Mouse (Mus musculus): ENCODE measurements at regions not wholly inside any gene's neighbourhood (a gene's known extent, or its start where the extent isn't known, plus 50 kb on each side); places are given as distances from the start of the nearest gene placed in this dataset.

DNA sequence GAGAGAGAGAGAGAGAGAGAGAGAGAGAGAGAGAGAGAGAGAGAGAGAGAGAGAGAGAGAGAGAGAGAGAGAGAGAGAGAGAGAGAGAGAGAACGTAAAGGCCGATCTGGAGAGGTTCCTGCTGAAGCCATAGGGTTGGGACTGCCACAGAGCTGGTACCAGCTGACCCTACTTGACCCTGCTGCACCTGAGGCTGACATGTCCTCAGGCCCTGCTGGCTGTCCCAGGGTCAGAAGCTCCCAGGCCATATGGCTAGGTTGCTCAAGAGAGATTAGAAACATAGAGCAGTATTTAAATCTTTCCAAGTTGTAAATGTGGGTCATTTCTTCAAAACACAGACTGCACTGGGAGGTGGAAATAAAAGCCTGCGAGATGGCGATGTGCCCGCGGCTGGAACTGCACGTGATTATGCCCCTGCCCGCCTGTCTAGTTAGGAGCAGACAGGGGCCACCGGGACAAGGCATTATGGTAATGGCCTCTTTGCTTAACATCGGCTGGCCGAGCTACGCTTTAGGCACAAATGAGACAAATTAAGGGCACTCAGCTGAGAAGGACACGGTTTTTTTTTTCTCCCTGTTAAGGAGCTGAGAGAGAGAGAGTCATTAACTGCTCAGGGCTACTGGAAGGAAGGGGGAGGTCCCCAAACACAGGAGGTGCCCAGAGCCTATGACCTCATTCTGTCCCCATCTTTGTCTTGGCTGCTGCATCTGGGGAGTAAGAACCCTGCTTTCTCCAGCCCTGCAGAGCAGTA lies 115.9 kb upstream of the 1700021F07Rik start:
- H3K9ac ChIP-seq (ENCODE audit: low read length): no peak overlapping the region
- H3K4me3 ChIP-seq (ENCODE audit: low read length): no peak overlapping the region
- H3K9me3 ChIP-seq (replicated peaks; ENCODE audit: control insufficient read depth, low read length): no peaks in the 10 kb centered on the region
- ATAC-seq (replicated peaks; ENCODE audit: extremely low read depth, insufficient read depth, low FRiP score): no peak
- 0 out of 2 replicates have a peak, but pooled peaks cover 2% of the 10 kb centered on the region for H3K4me1 ChIP-seq (ENCODE audit: control insufficient read depth, insufficient read depth, low read length)
- no peak overlapping the region for H3K4me2 ChIP-seq (ENCODE audit: low read depth, low read length)
- no peaks in the 10 kb centered on the region for H3K36me3 ChIP-seq (ENCODE audit: control insufficient read depth, insufficient read depth)
- H3K27ac ChIP-seq (ENCODE audit: low read length): no peak overlapping the region
- H3K27me3 ChIP-seq (ENCODE audit: control insufficient read depth, insufficient read depth, low read length): no peaks in the 10 kb centered on the region
- 64% methylated on average over 13 of the region's 13 CpGs for WGBS

DNA sequence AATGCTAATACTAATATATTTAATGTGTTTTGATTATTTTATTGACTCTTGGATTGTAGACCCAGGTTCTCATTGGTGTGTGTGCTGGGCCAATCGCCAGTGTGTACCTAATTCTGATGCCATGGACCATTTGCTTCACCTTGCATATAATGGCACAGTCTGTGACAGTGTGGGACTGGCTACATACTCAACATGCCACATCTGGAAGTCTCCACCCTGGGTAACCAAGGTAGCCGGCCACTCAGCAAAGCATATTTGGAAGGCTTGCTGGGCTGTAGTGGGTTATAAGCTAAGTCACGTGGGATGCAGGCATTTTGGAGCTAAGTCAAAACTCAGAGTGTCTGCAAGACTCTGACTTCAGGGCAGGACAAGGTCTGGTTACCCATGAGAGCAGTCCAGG lies 115.3 kb upstream of the 1700021F07Rik start:
- no peak overlapping the region for H3K4me2 ChIP-seq (ENCODE audit: low read depth, low read length)
- 76% methylated on average over 3 of the region's 3 CpGs for WGBS
- H3K27me3 ChIP-seq (ENCODE audit: control insufficient read depth, insufficient read depth, low read length): no peaks in the 10 kb centered on the region
- H3K9ac ChIP-seq (ENCODE audit: low read length): no peak overlapping the region
- no peak for ATAC-seq (replicated peaks; ENCODE audit: extremely low read depth, insufficient read depth, low FRiP score)
- 0 out of 2 replicates have a peak, but pooled peaks cover 2% of the 10 kb centered on the region for H3K4me1 ChIP-seq (ENCODE audit: control insufficient read depth, insufficient read depth, low read length)
- H3K36me3 ChIP-seq (ENCODE audit: control insufficient read depth, insufficient read depth): no peaks in the 10 kb centered on the region
- no peaks in the 10 kb centered on the region for H3K9me3 ChIP-seq (replicated peaks; ENCODE audit: control insufficient read depth, low read length)
- no peak overlapping the region for H3K27ac ChIP-seq (ENCODE audit: low read length)
- no peak overlapping the region for H3K4me3 ChIP-seq (ENCODE audit: low read length)

- 60% methylated on average over 5 of the region's 5 CpGs for WGBS
- no peaks in the 10 kb centered on the region for H3K36me3 ChIP-seq (ENCODE audit: control insufficient read depth, insufficient read depth)
- no peak for ATAC-seq (replicated peaks; ENCODE audit: extremely low read depth, insufficient read depth, low FRiP score)
- H3K27ac ChIP-seq (ENCODE audit: low read length): peak overlapping the region; percentile 6; the same call in 1 of the 2 replicates
- no peak overlapping the region for H3K4me2 ChIP-seq (ENCODE audit: low read depth, low read length)
- H3K4me3 ChIP-seq (ENCODE audit: low read length): no peak overlapping the region
- H3K9ac ChIP-seq (ENCODE audit: low read length): no peak overlapping the region
- 0 out of 2 replicates have a peak, but pooled peaks cover 2% of the 10 kb centered on the region for H3K4me1 ChIP-seq (ENCODE audit: control insufficient read depth, insufficient read depth, low read length)
- no peaks in the 10 kb centered on the region for H3K27me3 ChIP-seq (ENCODE audit: control insufficient read depth, insufficient read depth, low read length)
- no peaks in the 10 kb centered on the region for H3K9me3 ChIP-seq (replicated peaks; ENCODE audit: control insufficient read depth, low read length)
Measured at GRCm38 (mm10) chr2:173408681-173409081, 113.7 kb upstream of the 1700021F07Rik start.

GRCm38 (mm10) chr2:173409433-173409832 lies 113.0 kb upstream of the 1700021F07Rik start:
- H3K4me2 ChIP-seq (ENCODE audit: low read depth, low read length): peak overlapping the region; percentile 10; the same call in 1 of the 2 replicates
- peak; percentile 43; the same call in 1 of the 2 replicates for ATAC-seq (replicated peaks; ENCODE audit: extremely low read depth, insufficient read depth, low FRiP score)
- 0 out of 2 replicates have a peak, but pooled peaks cover 2% of the 10 kb centered on the region for H3K4me1 ChIP-seq (ENCODE audit: control insufficient read depth, insufficient read depth, low read length)
- H3K27ac ChIP-seq (ENCODE audit: low read length): peak overlapping the region; percentile 6
- no peak overlapping the region for H3K9ac ChIP-seq (ENCODE audit: low read length)
- H3K27me3 ChIP-seq (ENCODE audit: control insufficient read depth, insufficient read depth, low read length): no peaks in the 10 kb centered on the region
- H3K9me3 ChIP-seq (replicated peaks; ENCODE audit: control insufficient read depth, low read length): no peaks in the 10 kb centered on the region
- H3K36me3 ChIP-seq (ENCODE audit: control insufficient read depth, insufficient read depth): no peaks in the 10 kb centered on the region
- 45% methylated on average over 16 of the region's 16 CpGs for whole genome bisulfite sequencing
- H3K4me3 ChIP-seq (ENCODE audit: low read length): no peak overlapping the region

GRCm38 (mm10) chr2:173413906-173414656 lies 108.3 kb upstream of the 1700021F07Rik start:
- H3K9ac ChIP-seq (ENCODE audit: low read length): no peak overlapping the region
- 66% methylated on average over 18 of the region's 18 CpGs for WGBS
- H3K4me3 ChIP-seq (ENCODE audit: low read length): no peak overlapping the region
- 0 out of 2 replicates have a peak overlapping the region, but pooled peaks have one; percentile 16 for H3K27ac ChIP-seq (ENCODE audit: low read length)
- H3K4me2 ChIP-seq (ENCODE audit: low read depth, low read length): no peak overlapping the region
- H3K4me1 ChIP-seq (ENCODE audit: control insufficient read depth, insufficient read depth, low read length): 0 out of 2 replicates have a peak, but pooled peaks cover 2% of the 10 kb centered on the region
- H3K9me3 ChIP-seq (replicated peaks; ENCODE audit: control insufficient read depth, low read length): no peaks in the 10 kb centered on the region
- no peaks in the 10 kb centered on the region for H3K36me3 ChIP-seq (ENCODE audit: control insufficient read depth, insufficient read depth)
- peak; percentile 25 for ATAC-seq (replicated peaks; ENCODE audit: extremely low read depth, insufficient read depth, low FRiP score)
- H3K27me3 ChIP-seq (ENCODE audit: control insufficient read depth, insufficient read depth, low read length): no peaks in the 10 kb centered on the region

- no peaks in the 10 kb centered on the region for H3K27me3 ChIP-seq (ENCODE audit: control insufficient read depth, insufficient read depth, low read length)
Measured at GRCm38 (mm10) chr2:173415429-173415828, 107.0 kb upstream of the 1700021F07Rik start.

DNA sequence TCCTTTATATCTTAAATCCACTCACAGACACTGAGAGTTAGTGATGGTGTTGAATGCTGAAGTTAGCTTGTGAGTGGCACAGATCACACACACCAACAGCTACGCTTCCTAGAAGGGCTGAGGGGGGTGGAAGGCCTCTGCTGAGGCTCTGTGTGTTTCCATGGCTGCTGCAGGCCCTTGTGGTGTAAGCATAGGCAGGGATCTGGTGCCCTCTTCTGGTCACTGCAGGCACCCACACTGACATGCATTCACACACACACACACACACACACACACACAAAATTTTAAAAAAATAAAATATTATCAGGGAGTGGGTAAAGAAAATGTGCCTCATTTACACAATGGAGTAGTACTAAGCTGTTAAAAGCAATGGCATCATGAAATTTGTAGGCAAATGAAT lies 105.5 kb upstream of the 1700021F07Rik start:
- Histone ChIP-seq H3K9me3 (replicated peaks; ENCODE audit: control insufficient read depth, low read length) (no peaks in the 10 kb centered on the region), H3K9ac (ENCODE audit: low read length) (no peak overlapping the region), H3K4me3 (ENCODE audit: low read length) (no peak overlapping the region), H3K27me3 (ENCODE audit: control insufficient read depth, insufficient read depth, low read length) (no peaks in the 10 kb centered on the region), H3K27ac (ENCODE audit: low read length) (no peak overlapping the region), H3K36me3 (ENCODE audit: control insufficient read depth, insufficient read depth) (no peaks in the 10 kb centered on the region), H3K4me1 (ENCODE audit: control insufficient read depth, insufficient read depth, low read length) (no peaks in the 10 kb centered on the region), H3K4me2 (ENCODE audit: low read depth, low read length) (no peak overlapping the region)
- 0 out of 2 replicates have a peak, but pooled peaks have one; percentile 20 for ATAC-seq (replicated peaks; ENCODE audit: extremely low read depth, insufficient read depth, low FRiP score)
- 90% methylated on average over 1 of the region's 1 CpGs for WGBS

More at GRCm38 (mm10) chr2:173415429-173415828, 107.0 kb upstream of the 1700021F07Rik start:
- Histone ChIP-seq H3K9ac (ENCODE audit: low read length) (no peak overlapping the region), H3K4me3 (ENCODE audit: low read length) (no peak overlapping the region), H3K27ac (ENCODE audit: low read length) (no peak overlapping the region), H3K4me2 (ENCODE audit: low read depth, low read length) (no peak overlapping the region), H3K4me1 (ENCODE audit: control insufficient read depth, insufficient read depth, low read length) (no peaks in the 10 kb centered on the region), H3K36me3 (ENCODE audit: control insufficient read depth, insufficient read depth) (no peaks in the 10 kb centered on the region), H3K9me3 (replicated peaks; ENCODE audit: control insufficient read depth, low read length) (no peaks in the 10 kb centered on the region)
- no peak for ATAC-seq (replicated peaks; ENCODE audit: extremely low read depth, insufficient read depth, low FRiP score)
- WGBS: 75% methylated on average over 7 of the region's 7 CpGs

DNA sequence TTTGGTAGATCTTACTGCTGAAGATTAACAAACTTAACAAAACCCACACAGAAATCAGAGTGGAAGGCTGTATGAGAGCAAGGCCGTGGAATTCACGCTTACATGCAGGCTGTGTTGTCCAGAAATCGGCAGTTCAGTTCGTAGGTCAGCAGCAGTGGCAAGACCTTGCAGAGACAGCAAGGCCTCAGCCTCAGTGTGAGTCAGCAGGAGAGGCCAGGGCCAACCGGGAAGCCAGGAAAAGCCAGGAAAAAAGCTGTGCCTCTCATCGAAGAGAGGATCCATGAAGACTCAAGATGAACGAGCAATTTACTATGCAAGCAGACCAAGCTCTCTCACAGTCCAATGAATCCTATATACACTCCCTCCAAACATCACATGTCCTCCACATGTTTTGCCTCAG lies 103.4 kb upstream of the 1700021F07Rik start:
- WGBS: 77% methylated on average over 7 of the region's 7 CpGs
- Histone ChIP-seq H3K36me3 (ENCODE audit: control insufficient read depth, insufficient read depth) (no peaks in the 10 kb centered on the region), H3K9me3 (replicated peaks; ENCODE audit: control insufficient read depth, low read length) (no peaks in the 10 kb centered on the region), H3K4me1 (ENCODE audit: control insufficient read depth, insufficient read depth, low read length) (no peaks in the 10 kb centered on the region), H3K9ac (ENCODE audit: low read length) (no peak overlapping the region), H3K27me3 (ENCODE audit: control insufficient read depth, insufficient read depth, low read length) (no peaks in the 10 kb centered on the region), H3K27ac (ENCODE audit: low read length) (no peak overlapping the region), H3K4me3 (ENCODE audit: low read length) (no peak overlapping the region), H3K4me2 (ENCODE audit: low read depth, low read length) (no peak overlapping the region)
- ATAC-seq (replicated peaks; ENCODE audit: extremely low read depth, insufficient read depth, low FRiP score): no peak

DNA sequence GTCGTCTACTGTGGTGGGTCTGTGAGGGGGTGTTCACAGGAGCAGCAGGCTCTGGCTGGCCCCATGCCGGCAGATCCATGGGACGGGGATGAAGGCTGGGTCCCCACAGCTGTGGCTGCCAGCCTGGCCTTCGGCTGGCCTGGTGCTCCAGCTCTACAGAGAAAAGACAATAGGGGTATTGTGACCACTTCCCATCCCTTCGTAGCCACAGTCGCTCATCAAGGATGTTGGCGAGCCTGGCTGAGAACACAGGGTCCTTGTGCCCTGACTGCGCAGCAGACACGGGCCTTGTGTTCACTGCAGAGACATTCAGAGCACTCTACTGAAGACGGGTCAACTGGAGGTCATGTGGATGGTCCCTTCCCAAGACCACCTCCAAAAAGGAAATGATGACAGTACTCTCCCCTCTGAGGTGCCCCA lies 102.4 kb upstream of the 1700021F07Rik start:
- Histone ChIP-seq H3K4me1 (ENCODE audit: control insufficient read depth, insufficient read depth, low read length) (no peaks in the 10 kb centered on the region), H3K9me3 (replicated peaks; ENCODE audit: control insufficient read depth, low read length) (no peaks in the 10 kb centered on the region), H3K9ac (ENCODE audit: low read length) (no peak overlapping the region), H3K27me3 (ENCODE audit: control insufficient read depth, insufficient read depth, low read length) (no peaks in the 10 kb centered on the region), H3K4me3 (ENCODE audit: low read length) (no peak overlapping the region), H3K36me3 (ENCODE audit: control insufficient read depth, insufficient read depth) (no peaks in the 10 kb centered on the region), H3K27ac (ENCODE audit: low read length) (no peak overlapping the region), H3K4me2 (ENCODE audit: low read depth, low read length) (no peak overlapping the region)
- WGBS: 62% methylated on average over 10 of the region's 10 CpGs
- ATAC-seq (replicated peaks; ENCODE audit: extremely low read depth, insufficient read depth, low FRiP score): no peak
